Mouse (Mus musculus): ENCODE results near the gene H2al1a. TPM values are rescaled to one million over a fixed set of nuclear protein-coding genes. Genes with fewer than 3 reads are reported as not detected.
"Not testable (repeated sequence)": the region's sequence is repeated elsewhere in the genome, so short reads cannot be mapped to it uniquely, and the experiment has no call there.

The H2al1a gene
- total and polyA plus RNA-seq, 3 experiments, result not detected

DNA sequence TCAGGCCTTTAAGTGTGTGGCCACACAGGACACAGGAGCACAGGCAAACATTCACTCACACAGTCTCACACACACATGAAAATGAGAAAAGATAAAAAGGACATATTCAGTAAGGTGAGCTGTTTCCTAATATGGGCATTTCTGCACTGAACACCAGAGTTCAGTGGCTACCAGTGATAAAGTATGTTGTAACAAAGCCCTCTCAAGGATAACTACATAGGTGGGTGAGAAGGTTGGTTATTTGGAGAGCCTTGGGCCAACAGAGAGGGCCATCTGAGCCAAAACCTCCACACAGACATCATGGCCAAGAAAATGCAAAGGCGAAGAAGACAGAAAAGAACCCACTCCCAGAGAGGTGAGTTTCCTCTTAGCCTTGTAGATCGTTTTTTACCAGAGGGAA lies 28.5 kb downstream of the H2al1a start, which contains the start of gene H2al1j:
Gene H2al1j, plus strand, starts transcription at position 301 of the 400 bp plus-strand sequence.
- 75% methylated on average over 2 of the region's 2 CpGs for WGBS
- H3K79me2 ChIP-seq (replicated peaks; ENCODE audit: control insufficient read depth, insufficient read depth, low read length); H3K4me3 ChIP-seq; H3K27me3 ChIP-seq (ENCODE audit: control insufficient read depth, insufficient read depth, low read length); H3K4me1 ChIP-seq (ENCODE audit: control insufficient read depth, insufficient read depth, low read length); intact Hi-C loops (cut with DNase I); H3K9ac ChIP-seq (ENCODE audit: low read depth, low read length); H3K27ac ChIP-seq; H3K36me3 ChIP-seq (ENCODE audit: control insufficient read depth, insufficient read depth, low read length); DNase-seq: not testable (repeated sequence)

DNA sequence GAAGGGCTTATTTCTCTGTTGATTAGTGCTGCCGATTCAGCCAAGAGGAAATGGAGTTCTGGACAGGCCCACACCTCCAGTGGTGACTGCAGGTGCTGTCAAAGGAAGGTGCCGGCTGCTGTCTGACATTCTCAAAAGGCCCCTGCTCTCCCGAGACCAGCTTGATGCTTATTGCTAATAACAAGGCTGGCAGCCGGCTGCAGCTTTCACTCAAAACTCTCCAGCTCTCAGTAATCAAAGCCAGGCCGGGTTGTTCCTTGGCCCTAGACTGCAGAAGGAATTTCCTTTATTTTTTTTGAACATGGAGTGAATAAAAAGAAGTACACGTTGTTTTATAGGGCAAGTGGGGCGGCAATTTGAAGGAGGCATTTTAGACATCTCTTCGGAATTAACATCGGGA lies 46.7 kb downstream of the H2al1a start:
- Histone ChIP-seq H3K4me1 (ENCODE audit: control insufficient read depth, insufficient read depth, low read length) (no peaks in the 10 kb centered on the region), H3K9ac (ENCODE audit: low read depth, low read length) (no peak overlapping the region), H3K27me3 (ENCODE audit: control insufficient read depth, insufficient read depth, low read length) (no peaks in the 10 kb centered on the region), H3K36me3 (ENCODE audit: control insufficient read depth, insufficient read depth, low read length) (no peaks in the 10 kb centered on the region), H3K4me3 (no peak overlapping the region), H3K27ac (no peak overlapping the region), H3K79me2 (replicated peaks; ENCODE audit: control insufficient read depth, insufficient read depth, low read length) (no peaks in the 10 kb centered on the region)
- intact Hi-C loops (cut with DNase I), result no loop called here
- peak; percentile 11 to 22 for DNase-seq
- WGBS, result 53% methylated on average over 9 of the region's 9 CpGs
- TF ChIP-seq POLR2A (IDR thresholded peaks at IDR 0.05; ENCODE audit: insufficient read depth, low read depth, low read length) (no peak), CTCF (IDR thresholded peaks at IDR 0.05) (no peak), EP300 (IDR thresholded peaks at IDR 0.05; ENCODE audit: insufficient read depth, low read depth, low read length) (no peak)

DNA sequence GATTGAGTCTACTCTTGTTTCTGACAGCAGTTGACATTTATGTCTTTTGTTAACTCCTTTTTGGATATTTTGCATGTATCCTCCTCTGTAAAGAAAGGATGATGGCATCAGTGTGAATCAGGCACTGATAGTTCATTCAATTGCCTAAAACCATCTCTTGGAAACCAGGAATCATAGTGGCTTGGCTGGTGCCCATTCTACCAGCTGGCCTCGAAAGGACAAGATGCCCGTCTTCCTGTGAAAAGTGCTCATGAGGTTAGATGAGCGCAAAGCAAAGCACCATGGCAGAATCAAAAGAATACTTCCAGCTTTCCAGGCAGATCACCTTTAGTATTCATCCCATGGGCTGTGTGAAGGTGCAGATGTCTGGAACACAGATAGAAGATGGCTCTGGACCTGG lies 47.7 kb downstream of the H2al1a start:
- Histone ChIP-seq H3K9ac (ENCODE audit: low read depth, low read length) (no peak overlapping the region), H3K4me1 (ENCODE audit: control insufficient read depth, insufficient read depth, low read length) (no peaks in the 10 kb centered on the region), H3K36me3 (ENCODE audit: control insufficient read depth, insufficient read depth, low read length) (no peaks in the 10 kb centered on the region), H3K4me3 (no peak overlapping the region), H3K27me3 (ENCODE audit: control insufficient read depth, insufficient read depth, low read length) (no peaks in the 10 kb centered on the region), H3K79me2 (replicated peaks; ENCODE audit: control insufficient read depth, insufficient read depth, low read length) (no peaks in the 10 kb centered on the region), H3K27ac (no peak overlapping the region)
- TF ChIP-seq POLR2A (IDR thresholded peaks at IDR 0.05; ENCODE audit: insufficient read depth, low read depth, low read length), result no peak
- no peak for TF ChIP-seq EP300 (IDR thresholded peaks at IDR 0.05; ENCODE audit: insufficient read depth, low read depth, low read length)
- WGBS, result 91% methylated on average over 3 of the region's 3 CpGs
- DNase-seq, result no peak
- intact Hi-C loops (cut with DNase I), result no loop called here

Other genes starting within 250 kb of the H2al1a start
- gene H2al1b, start 3.2 kb downstream of the H2al1a start, total RNA-seq (2021), result not detected
- not detected in 2 replicates for gene H2al1b, start 3.2 kb downstream of the H2al1a start, polyA plus RNA-seq (2012; rRNA removed)
- gene H2al1c, start 6.4 kb downstream of the H2al1a start, total RNA-seq (2021), result not detected
- gene H2al1c, start 6.4 kb downstream of the H2al1a start, polyA plus RNA-seq (2012; rRNA removed), result not detected in 2 replicates
- gene H2al1d, start 9.6 kb downstream of the H2al1a start, total RNA-seq (2021), result not detected
- gene H2al1d, start 9.6 kb downstream of the H2al1a start, polyA plus RNA-seq (2012; rRNA removed), result not detected in 2 replicates
- not detected for gene H2al1e, start 12.7 kb downstream of the H2al1a start, total RNA-seq (2021)
- not detected in 2 replicates for gene H2al1e, start 12.7 kb downstream of the H2al1a start, polyA plus RNA-seq (2012; rRNA removed)
- not detected for gene H2al1f, start 15.9 kb downstream of the H2al1a start, total RNA-seq (2021)
- not detected in 2 replicates for gene H2al1f, start 15.9 kb downstream of the H2al1a start, polyA plus RNA-seq (2012; rRNA removed)
- gene H2al1g, start 19.0 kb downstream of the H2al1a start, total RNA-seq (2021), result not detected
- not detected in 2 replicates for gene H2al1g, start 19.0 kb downstream of the H2al1a start, polyA plus RNA-seq (2012; rRNA removed)
- not detected for gene H2al1h, start 22.2 kb downstream of the H2al1a start, total RNA-seq (2021)
- not detected in 2 replicates for gene H2al1h, start 22.2 kb downstream of the H2al1a start, polyA plus RNA-seq (2012; rRNA removed)
- not detected for gene H2al1i, start 25.4 kb downstream of the H2al1a start, total RNA-seq (2021)
- not detected in 2 replicates for gene H2al1i, start 25.4 kb downstream of the H2al1a start, polyA plus RNA-seq (2012; rRNA removed)
- not detected for gene H2al1j, start 28.6 kb downstream of the H2al1a start, total RNA-seq (2021)
- gene H2al1j, start 28.6 kb downstream of the H2al1a start, polyA plus RNA-seq (2012; rRNA removed), result not detected in 2 replicates

All from heart, adult 2 months (tissue).